Mouse (Mus musculus) G1E (cell line): ENCODE data around the gene Arhgap31.

Experiments
- CTCF ChIP-seq: IDR thresholded peaks from 2 replicates; pipeline ENCODE4 v1.5.1; 2012; ENCODE audit warnings: low read depth, low read length, inconsistent platforms, mixed read lengths
- GATA1 ChIP-seq: IDR thresholded peaks from 2 replicates; pipeline ENCODE4 v1.6.1; 2012; ENCODE audit warnings: borderline replicate concordance, low read length, inconsistent platforms, mixed read lengths
- TAL1 ChIP-seq: conservative IDR thresholded peaks from 2 replicates; pipeline ENCODE4 v1.6.1; 2012; ENCODE audit warnings: low read depth, low read length, inconsistent platforms, mixed read lengths

GRCm38 (mm10) chr16:38602989-38603804, 109.9 kb downstream of the Arhgap31 start:
- TF ChIP-seq GATA1 = no peak
- no peak for TF ChIP-seq CTCF
- TF ChIP-seq TAL1 = no peak
